Mouse (Mus musculus) megakaryocyte-erythroid progenitor cell, adult 5 weeks (primary cell): ENCODE data around the gene 2610002M06Rik. TPM values are rescaled to one million over a fixed set of nuclear protein-coding genes. Genes with fewer than 3 reads are reported as not detected.

Source experiments
- polyA plus RNA-seq: library from polyadenylated mRNA; stranded (reverse); fragments of >175 nt; gene quantifications from 2 replicates; pipeline ENCODE4 v1.2.3, GENCODE M21; 2012

Gene 2610002M06Rik
- polyA plus RNA-seq, result 1.9 and 2.3 TPM in 2 replicates

DNA sequence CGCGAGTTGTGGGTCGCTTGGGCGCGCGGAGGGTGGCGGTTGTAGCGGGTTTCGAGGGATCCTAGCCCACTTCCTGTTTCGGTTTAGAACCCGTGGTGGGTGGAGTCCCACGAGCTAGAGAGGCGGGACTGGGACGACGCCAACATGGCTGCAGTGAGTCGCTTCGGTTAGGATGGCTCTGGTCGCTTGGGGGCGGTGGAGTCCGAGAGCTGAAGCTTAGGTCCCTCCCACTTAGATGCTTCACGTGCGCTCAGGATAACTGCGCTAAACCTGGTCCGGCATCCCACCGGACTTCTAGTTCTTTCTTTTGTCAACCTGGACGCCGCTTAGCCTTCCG lies at the start of gene 2610002M06Rik:
TSS of gene 2610002M06Rik (minus strand) at position 117 of the 337 bp plus-strand sequence.

GRCm38 (mm10) chrX:107792290-107792689 lies 23.8 kb downstream of the 2610002M06Rik start, which contains the start of gene Tent5d:
Gene Tent5d, plus strand, starts transcription at chrX:107792590.

Other genes starting within 250 kb of the 2610002M06Rik start
- gene Tbx22, start 148.4 kb downstream of the 2610002M06Rik start, polyA plus RNA-seq, result not detected in 2 replicates
- gene Tent5d, start 23.7 kb downstream of the 2610002M06Rik start, polyA plus RNA-seq, result not detected in 2 replicates
- gene Gm732, start 132.1 kb upstream of the 2610002M06Rik start, polyA plus RNA-seq, result not detected in 2 replicates